Mouse (Mus musculus): ENCODE results near the gene Gm43517.

Gm43517 gene

DNA sequence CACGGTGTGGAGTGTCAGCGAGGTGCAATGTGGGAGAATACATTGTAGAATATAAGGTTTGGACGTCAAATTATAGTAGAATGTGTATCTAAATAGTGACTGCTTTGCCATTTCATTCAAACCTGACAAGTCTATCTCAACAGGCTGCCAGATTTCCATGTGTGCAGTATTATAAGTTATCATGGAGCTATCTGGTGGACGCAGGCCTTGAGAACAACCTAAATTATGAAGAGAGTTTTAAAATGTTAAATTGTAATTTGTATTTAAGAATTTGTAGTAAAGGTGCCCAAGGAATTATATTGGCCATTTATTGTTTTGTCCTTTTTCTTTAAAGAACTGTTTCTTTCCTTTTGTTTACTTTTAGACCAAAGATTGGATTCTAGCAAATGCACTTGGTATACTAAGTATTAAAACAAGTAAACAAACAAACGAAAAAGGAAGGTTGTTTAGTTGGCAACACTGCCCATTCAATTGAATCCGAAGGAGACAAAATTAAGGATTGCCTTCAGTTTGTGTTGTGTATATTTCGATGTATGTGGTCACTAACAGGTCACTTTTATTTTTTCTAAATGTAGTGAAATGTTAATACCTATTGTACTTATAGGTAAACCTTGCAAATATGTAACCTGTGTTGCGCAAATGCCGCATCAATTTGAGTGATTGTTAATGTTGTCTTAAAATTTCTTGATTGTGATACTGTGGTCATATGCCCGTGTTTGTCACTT is 1.3 kb downstream of the Gm43517 start:
- no peak for DNase-seq (ENCODE audit: low read depth)

DNA sequence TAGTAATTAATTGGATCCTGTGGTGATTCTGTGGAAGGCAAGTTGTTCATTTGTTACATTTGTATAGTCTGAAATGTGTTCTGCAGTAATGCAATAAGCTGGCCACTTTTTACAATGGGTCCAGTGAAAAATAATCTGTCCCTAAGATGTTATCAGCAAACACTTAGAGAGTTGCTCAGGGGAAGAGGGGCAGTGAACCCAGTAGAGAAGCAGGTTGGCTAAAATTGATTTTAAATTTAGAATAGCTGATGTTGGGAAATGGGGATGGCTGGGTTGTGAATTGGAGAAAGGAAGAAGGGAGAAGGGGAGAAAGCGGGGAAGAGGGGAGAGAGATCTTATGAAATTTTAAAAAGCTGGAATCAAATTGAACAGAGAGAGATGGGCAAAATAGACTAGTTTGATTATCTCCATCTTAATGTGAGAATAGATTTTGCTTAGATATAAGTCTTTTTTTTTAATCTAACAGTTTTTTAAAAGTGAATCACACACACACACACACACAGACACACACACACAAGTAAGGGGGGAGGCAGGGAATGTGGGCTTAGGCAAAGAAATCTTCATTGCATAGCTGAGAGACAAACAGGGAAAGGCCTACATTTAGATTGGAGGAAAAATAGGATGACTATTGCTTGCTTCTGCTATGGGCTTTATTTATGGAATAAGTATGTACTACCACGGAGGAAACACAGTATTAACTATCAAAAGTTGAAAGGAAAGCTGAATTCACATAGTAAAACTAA is 3.1 kb downstream of the Gm43517 start:
- no peak for DNase-seq (ENCODE audit: low read depth)

DNA sequence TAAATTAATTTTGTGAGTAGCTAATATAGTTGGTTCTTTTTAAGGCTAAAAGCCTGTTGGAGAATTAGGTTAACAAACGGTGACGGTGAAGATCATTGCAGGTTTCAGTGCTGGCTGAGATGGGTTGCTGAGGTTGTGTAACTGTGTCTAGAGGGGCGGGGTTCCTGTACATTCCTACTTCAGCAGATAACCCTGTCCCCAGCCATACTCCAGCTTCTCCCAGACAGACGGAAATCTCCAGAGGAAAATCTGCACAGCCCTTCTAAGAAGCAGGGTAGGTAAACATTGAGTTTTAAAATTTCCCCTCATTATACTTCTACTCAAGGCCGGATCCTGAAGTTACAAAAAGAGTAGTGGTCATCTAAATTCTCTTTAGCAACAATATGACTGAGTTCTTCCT is 4.7 kb downstream of the Gm43517 start:
- DNase-seq (ENCODE audit: low read depth): no peak

DNA sequence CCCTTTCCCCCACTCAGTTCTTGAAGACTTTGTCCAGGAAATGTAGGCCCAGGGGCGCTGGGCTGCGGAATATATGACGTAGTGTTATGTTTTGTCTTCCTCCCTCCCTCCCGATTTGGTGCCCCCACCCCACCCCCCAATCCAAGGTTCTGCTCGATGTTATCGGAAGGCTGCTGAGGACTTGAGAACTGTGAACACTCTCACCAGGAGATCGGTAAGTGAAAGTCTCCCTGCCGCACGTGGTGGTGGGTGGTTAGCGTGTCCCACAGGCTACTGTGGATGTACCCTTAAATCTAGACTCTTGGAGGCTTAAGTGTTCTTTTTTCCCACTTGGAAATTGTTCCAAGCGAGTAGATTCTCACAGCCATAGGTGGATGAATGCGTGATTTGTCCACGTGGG is 5.3 kb downstream of the Gm43517 start:
- no peak for DNase-seq (ENCODE audit: low read depth)

GRCm38 (mm10) chr12:49390926-49391304 is 5.9 kb downstream of the Gm43517 start:
- DNase-seq (ENCODE audit: low read depth): no peak

DNA sequence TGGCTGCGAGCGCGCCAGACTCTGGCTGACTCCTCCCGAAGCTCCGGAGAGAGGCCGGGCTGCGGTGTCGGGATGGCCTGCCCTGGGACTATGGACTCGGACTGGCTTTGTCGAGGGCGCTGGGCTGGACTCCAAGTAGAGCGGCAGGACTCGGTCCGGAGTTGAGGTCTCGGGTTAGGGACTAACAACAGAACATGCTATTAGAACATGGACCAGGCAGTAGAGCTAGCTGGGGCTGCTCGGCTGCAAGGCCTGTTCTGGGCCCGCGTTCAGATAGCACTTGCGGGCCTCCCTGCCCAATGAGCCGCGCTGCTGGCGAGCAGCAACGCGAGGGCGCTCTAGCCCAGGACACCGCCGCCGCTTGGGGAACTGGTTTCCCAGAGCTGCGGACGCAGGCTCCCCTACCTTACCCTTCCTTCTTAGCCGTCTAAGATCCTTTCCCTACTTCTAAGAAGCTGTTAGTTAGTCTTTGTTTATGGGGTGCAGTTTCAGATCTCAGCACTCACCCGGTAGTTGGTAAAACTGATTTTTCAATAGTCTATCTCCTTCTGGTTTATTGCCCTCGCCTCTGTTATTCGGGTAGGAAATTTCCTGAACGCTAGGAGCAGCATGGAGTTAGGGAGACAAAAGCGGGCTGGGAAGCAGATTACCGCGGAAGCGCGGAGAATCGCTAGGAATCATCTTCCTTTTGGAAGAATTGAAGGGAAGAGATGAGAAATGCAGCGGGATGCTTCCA is 6.5 kb downstream of the Gm43517 start:
- DNase-seq (ENCODE audit: low read depth): no peak

DNA sequence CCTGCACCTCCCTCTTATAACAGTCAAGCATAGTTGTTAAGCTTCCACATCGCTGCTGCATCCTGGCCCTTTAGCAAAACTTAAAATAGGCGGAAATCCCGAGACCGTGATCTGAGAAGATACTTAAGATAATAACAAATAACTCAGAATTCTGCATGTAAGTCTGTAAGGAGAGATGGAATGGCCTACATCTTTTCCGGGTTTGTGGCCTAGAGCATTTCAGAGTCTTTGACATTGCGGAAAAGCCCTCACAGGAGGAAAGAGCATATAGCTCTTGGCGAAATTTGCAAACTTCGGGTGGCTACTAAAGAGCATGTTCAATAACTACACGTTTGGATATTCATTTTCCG is 7.0 kb downstream of the Gm43517 start:
- DNase-seq (ENCODE audit: low read depth): no peak

DNA sequence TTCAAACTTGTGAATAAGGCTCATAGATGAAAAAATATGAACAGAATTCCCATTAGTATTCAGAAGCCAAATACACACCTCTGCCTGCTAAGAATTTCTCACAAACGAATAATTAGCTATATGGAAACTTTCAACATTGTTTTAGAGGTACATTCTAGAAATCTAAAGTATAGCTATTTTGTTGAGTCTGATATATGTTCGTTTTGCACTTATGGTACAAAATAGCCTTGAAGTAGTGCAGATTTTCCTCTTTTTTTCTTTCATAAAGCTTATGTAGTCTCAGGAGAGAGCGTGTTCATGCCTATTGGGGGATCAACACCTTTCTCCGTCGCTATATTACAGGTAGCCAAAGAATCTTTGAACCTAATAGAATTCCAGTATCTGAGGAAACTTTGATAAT is 7.9 kb downstream of the Gm43517 start:
- DNase-seq (ENCODE audit: low read depth): no peak

DNA sequence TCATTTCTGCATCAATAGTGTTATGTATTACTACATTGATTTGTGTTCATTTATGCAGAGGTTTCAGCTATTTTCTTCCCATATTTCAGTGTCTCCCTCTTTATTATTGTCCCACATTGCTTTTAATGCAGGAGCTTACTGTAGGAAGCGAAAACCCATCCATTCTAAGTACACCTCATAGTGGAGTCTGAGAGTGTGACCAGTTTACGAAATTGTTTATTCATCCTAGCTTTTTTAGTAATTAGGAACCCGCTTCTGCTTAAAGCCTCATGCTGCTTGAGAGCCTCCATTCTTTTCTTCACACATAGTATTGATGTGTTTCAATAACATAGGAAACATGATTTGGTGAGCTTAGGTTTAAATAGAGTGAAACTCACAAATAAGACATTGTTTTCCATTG is 8.7 kb downstream of the Gm43517 start:
- DNase-seq (ENCODE audit: low read depth): no peak

DNA sequence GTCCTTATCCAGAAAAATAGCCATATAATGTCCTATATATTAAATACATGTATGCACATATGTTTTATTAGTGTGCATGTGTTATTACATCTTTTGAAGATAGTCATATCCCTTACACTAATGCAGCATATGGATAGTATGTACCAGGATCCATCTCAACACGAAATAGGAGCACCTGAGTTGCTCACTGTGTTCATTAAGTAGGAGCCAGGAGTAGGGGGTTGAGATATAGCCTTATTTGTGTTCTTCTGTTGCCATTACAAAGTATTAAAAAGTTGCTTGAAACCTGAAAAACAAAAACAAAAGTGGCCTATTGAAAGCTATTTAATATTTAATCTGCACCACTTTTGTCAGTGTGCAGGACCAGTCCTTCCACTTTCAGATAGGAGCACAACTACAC is 9.2 kb downstream of the Gm43517 start:
- DNase-seq (ENCODE audit: low read depth): no peak

GRCm38 (mm10) chr12:49394836-49395235 is 9.9 kb downstream of the Gm43517 start:
- DNase-seq (ENCODE audit: low read depth): no peak

GRCm38 (mm10) chr12:49395969-49396368 is 11.0 kb downstream of the Gm43517 start:
- no peak for DNase-seq (ENCODE audit: low read depth)

DNA sequence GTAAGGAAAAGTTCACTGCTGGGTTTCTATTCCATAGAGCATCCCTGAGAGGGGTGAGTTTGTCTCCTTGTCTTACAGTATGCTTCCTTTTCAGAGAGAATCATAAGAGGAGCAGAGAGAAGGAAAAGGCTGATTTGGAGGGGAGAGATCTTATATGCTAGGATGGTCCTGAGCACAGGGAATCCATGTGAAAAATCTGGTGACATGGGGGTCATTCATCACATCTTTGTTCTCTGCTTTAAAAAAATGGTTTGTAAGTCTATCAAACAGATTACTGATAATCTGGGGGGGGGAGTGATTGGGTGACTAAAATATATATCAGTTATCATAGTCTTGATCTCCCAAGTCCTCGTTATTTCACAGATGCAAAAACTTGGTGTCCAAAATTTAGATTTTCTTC is 11.8 kb downstream of the Gm43517 start:
- DNase-seq (ENCODE audit: low read depth): no peak

GRCm38 (mm10) chr12:49397443-49398162 is 12.6 kb downstream of the Gm43517 start:
- DNase-seq (ENCODE audit: low read depth): no peak

DNA sequence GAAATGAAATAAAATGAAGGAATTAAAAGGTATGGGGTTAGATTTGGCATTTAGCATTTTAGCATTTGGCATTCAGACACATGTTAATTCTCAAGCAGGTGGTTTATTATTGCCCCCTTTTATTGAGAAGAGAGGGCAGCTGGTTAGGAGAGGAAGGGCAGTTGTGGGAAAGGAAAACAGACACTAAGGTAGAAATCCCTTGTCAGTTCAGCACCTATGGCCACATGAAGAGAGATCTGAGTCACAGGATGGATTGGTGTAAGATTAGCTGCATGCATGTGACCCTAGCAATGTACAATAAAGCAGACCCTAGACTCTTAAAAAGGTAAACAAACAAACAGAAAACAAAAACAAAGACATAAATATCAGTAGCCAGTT is 13.2 kb downstream of the Gm43517 start:
- DNase-seq (ENCODE audit: low read depth): no peak

GRCm38 (mm10) chr12:49398636-49399035 is 13.7 kb downstream of the Gm43517 start:
- no peak for DNase-seq (ENCODE audit: low read depth)

DNA sequence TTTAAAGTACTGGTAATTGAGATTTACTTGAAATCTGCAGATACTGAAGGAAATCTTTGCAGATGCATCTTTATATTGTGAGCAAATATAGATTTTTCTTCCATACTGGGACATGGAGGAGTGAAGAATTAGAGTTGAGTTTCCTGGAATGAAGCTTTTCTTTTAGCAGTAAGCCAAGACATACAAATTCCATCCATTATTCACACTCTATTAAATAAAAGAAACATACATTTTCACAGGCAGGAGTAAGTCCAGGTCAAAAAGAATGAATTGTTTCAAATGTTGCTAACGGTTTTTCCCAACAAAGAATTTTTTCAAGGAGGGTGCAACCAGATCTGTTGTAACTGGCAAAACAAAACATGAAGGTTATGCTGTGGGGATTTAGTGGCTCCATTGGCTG is 14.6 kb downstream of the Gm43517 start:
- no peak for DNase-seq (ENCODE audit: low read depth)

DNA sequence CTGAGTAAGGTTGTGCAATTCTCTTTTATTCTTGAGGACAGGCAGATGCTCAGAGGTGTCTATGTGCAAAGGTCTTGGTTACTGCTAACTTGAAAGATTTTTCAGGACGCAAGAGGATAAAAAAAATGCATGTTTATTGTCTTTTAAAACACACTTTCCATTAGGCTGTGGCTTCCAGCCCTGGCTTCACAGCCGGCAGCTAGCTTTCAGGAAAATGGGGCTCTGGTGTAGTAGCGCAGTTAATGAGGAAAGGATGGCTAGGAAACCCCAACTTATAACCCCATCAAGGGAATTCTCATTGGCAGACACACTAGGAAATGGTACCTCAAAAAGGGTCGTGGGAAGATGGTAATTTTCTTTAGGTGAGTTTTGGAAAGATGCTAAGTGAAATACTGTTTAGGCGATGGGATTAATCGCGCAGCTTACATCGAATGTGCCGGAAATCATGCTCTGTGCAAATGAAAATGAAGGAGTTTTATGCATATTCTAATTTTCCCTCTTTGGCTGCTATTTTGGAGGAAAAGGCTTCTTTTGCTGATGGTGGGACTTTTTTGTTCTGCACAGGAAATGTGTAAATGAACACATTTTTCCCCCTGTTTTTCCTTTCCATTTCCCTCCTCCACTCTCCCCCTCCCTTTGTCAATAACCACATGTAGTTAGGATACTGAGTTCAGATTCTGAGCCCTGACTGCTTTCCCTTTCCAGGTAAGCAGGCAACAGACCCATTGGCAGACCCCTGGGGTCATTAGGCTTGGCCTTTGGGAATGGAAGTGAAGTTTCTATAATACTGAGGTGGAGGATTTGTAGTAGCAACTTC is 15.3 kb downstream of the Gm43517 start:
- no peak for DNase-seq (ENCODE audit: low read depth)

DNA sequence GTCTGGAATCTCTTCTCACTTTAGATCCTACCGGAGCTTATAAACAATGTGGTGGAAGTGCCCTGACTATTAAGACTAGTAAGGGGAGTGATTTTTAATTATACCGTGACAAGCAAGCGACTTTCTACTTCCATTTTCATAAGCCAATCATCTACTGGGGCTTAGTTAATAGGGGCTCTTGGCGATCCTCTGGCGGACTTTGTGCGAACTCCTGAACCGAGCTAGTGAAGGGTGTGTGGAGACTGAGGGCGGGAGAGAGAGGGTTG is 15.8 kb downstream of the Gm43517 start:
- DNase-seq (ENCODE audit: low read depth): no peak

GRCm38 (mm10) chr12:49401119-49401795 is 16.3 kb downstream of the Gm43517 start:
- DNase-seq (ENCODE audit: low read depth): no peak

GRCm38 (mm10) chr12:49401796-49402130 is 16.8 kb downstream of the Gm43517 start:
- no peak for DNase-seq (ENCODE audit: low read depth)

- no peak for DNase-seq (ENCODE audit: low read depth)
Measured at GRCm38 (mm10) chr12:49409833-49410232, 24.9 kb downstream of the Gm43517 start.
